ENCODE assay signal across 12 mouse cellular contexts in genomic region chr16:34930110-34930509, GRCm38 (mm10).
DNase-seq lines count a peak whose midpoint lies in the region; ATAC-seq and TF ChIP-seq lines count a peak whose summit lies in the region.
"Had no signal": no experiment of that assay in that cellular context is flagged by ENCODE, and none has a peak within 500 bp of the region (broad histone marks: within the 10 kb centered on the region; RNA-seq: fewer than 3 reads in every experiment).

No protein-coding gene starts in this region.

- H3K4me3 ChIP-seq in heart, postnatal 0 days (ENCODE audit: low read depth, low read length) = no peak overlapping the region
- H3K4me3 ChIP-seq in kidney, embryonic 16.5 days (ENCODE audit: low read length) = no peak overlapping the region

- TF ChIP-seq EP300 in heart, postnatal 0 days (IDR thresholded peaks at IDR 0.05; ENCODE audit: low read depth) = no peak

- DNase-seq in heart, postnatal 0 days (ENCODE audit: low spot score) = no peak
- DNase-seq in heart, postnatal 14 days = no peak
- peak; percentile 78 for DNase-seq in lung, postnatal 36 days
- DNase-seq in right cerebral cortex, postnatal 14 days = no peak
- no peak for DNase-seq in neural tube, embryonic 10.5 days (ENCODE audit: extremely low spot score, low spot score)
- no peak for DNase-seq in gastrocnemius, postnatal 4 days (ENCODE audit: low spot score in 2 of 2)
- DNase-seq: cerebellum, adult 9-11 months; gastrocnemius, postnatal 14 days; liver, postnatal 0 days; right cerebral cortex, adult 18-20 months had no signal

- no peaks in the 10 kb centered on the region for H3K9me3 ChIP-seq in heart, postnatal 0 days (replicated peaks; ENCODE audit: control insufficient read depth, low read length)
- no peaks in the 10 kb centered on the region for H3K9me3 ChIP-seq in kidney, embryonic 16.5 days (ENCODE audit: low read length)

- H3K36me3 ChIP-seq in heart, postnatal 0 days (replicated peaks; ENCODE audit: control insufficient read depth, insufficient read depth, low read length) = no peaks in the 10 kb centered on the region
- H3K36me3 ChIP-seq in kidney, embryonic 16.5 days (ENCODE audit: insufficient read depth, low read length) = peaks cover 6% of the 10 kb centered on the region; the same call in 1 of the 2 replicates

- TF ChIP-seq CTCF in heart, postnatal 0 days (IDR thresholded peaks at IDR 0.05; ENCODE audit: low read depth) = no peak

- intact Hi-C loops in heart, postnatal 14 days (cut with DNase I) = no loop called here

- WGBS in heart, postnatal 0 days = 74% methylated on average over 7 of the region's 7 CpGs
- 65% methylated on average over 7 of the region's 7 CpGs for WGBS in kidney, embryonic 16.5 days

- no peak overlapping the region for H3K9ac ChIP-seq in heart, postnatal 0 days (replicated peaks; ENCODE audit: low read depth, low read length)
- H3K9ac ChIP-seq in kidney, embryonic 16.5 days (replicated peaks; ENCODE audit: low read length) = no peak overlapping the region
- H3K9ac ChIP-seq: liver, postnatal 0 days had no signal

- ATAC-seq in heart, postnatal 0 days (ENCODE audit: insufficient read depth, low read depth) = no peak
- ATAC-seq in common myeloid progenitor, adult 5-6 weeks (replicated peaks; ENCODE audit: low read depth, poor library complexity, severe bottlenecking) = peak; percentile 57
- ATAC-seq in kidney, embryonic 16.5 days (ENCODE audit: low FRiP score, low TSS enrichment) = no peak
- ATAC-seq: liver, postnatal 0 days had no signal

- H3K27me3 ChIP-seq in heart, postnatal 0 days (ENCODE audit: control insufficient read depth, insufficient read depth, low read length) = peaks cover 18% of the 10 kb centered on the region; the same call in 1 of the 2 replicates
- H3K27me3 ChIP-seq in kidney, embryonic 16.5 days (ENCODE audit: insufficient read depth, low read length) = no peaks in the 10 kb centered on the region

- peak overlapping the region; percentile 11 for H3K27ac ChIP-seq in heart, postnatal 0 days (ENCODE audit: low read depth)
- peak overlapping the region; percentile 43 for H3K27ac ChIP-seq in kidney, embryonic 16.5 days (ENCODE audit: low read length)

- no peak overlapping the region for H3K4me2 ChIP-seq in heart, postnatal 0 days (ENCODE audit: low read depth, low read length)
- H3K4me2 ChIP-seq in kidney, embryonic 16.5 days (replicated peaks; ENCODE audit: low read depth, low read length) = no peak overlapping the region

- peaks cover 43% of the 10 kb centered on the region for H3K4me1 ChIP-seq in heart, postnatal 0 days (ENCODE audit: control insufficient read depth, insufficient read depth)
- peaks cover 32% of the 10 kb centered on the region for H3K4me1 ChIP-seq in kidney, embryonic 16.5 days (ENCODE audit: insufficient read depth, low read length)
